Mouse (Mus musculus) intestine, postnatal 0 days (tissue): Measurements from ENCODE around the gene Fancc. TPM values are rescaled to one million over a fixed set of nuclear protein-coding genes. Genes with fewer than 3 reads are reported as not detected.

ENCODE experiments used
- ATAC-seq: fragments of 200-750 bp; cut with Nextera tagmentation; 2 replicates; pipeline ENCODE4 v1.8.0; 2017; ENCODE audit warnings: mild to moderate bottlenecking, moderate TSS enrichment, moderate library complexity
- H3K27ac ChIP-seq: fragments of 300-500 bp; sonication (generic); 2 replicates; pipeline ENCODE4 v1.5.1; 2014; ENCODE audit warnings: mild to moderate bottlenecking, low read depth, low read length, moderate library complexity
- H3K27me3 ChIP-seq: fragments of 300-500 bp; sonication (generic); replicated peaks from 2 replicates; pipeline ENCODE4 v1.6.1; 2014; ENCODE audit warnings: low read length, mixed read lengths; ENCODE audit not compliant: control insufficient read depth, insufficient read depth
- H3K36me3 ChIP-seq: fragments of 300-500 bp; sonication (generic); 2 replicates; pipeline ENCODE4 v1.6.1; 2014; ENCODE audit warnings: mild to moderate bottlenecking, moderate library complexity; ENCODE audit not compliant: control insufficient read depth, insufficient read depth
- H3K4me1 ChIP-seq: fragments of 300-500 bp; sonication (generic); replicated peaks from 2 replicates; pipeline ENCODE4 v1.6.1; 2014; ENCODE audit warnings: antibody characterized with exemption, low read length, mixed read lengths; ENCODE audit not compliant: control insufficient read depth, insufficient read depth
- H3K4me2 ChIP-seq: fragments of 300-500 bp; sonication (generic); replicated peaks from 2 replicates; pipeline ENCODE4 v1.6.1; 2014; ENCODE audit warnings: low read depth, mild to moderate bottlenecking, moderate library complexity
- H3K4me3 ChIP-seq: fragments of 300-500 bp; sonication (generic); 2 replicates; pipeline ENCODE4 v1.5.1; 2014; ENCODE audit warnings: low read depth, low read length
- H3K9ac ChIP-seq: fragments of 300-500 bp; sonication (generic); 2 replicates; pipeline ENCODE4 v1.6.1; 2014; ENCODE audit warnings: mild to moderate bottlenecking, low read depth, low read length
- H3K9me3 ChIP-seq: fragments of 300-500 bp; sonication (generic); 2 replicates; pipeline ENCODE4 v1.6.1; 2016; ENCODE audit warnings: mixed run types; ENCODE audit not compliant: control insufficient read depth
- CTCF ChIP-seq: sonication (generic); IDR thresholded peaks from 2 replicates; pipeline ENCODE4 v1.5.1; 2016; ENCODE audit warnings: low read depth, mild to moderate bottlenecking, control low read depth, antibody characterized with exemption, moderate library complexity
- WGBS: fragments of 180-500 bp; shearing (Covaris S2); extraction: QIAGEN DNeasy Blood & Tissue Kit; methylation state at CpG from one replicate; pipeline ENCODE4 v1.1.7; 2014; 5-methylcytosine and 5-hydroxymethylcytosine counted together
- polyA plus RNA-seq: library from polyadenylated mRNA; unstranded; fragments of >200 nt; fragmentation: Nextera tagmentation; extraction: Ambion mirVana; gene quantifications from 2 replicates; pipeline ENCODE4 v1.2.1, GENCODE M21; 2015

Gene Fancc
- polyA plus RNA-seq, 1 experiment from 2014 or later: 5.1 TPM

DNA sequence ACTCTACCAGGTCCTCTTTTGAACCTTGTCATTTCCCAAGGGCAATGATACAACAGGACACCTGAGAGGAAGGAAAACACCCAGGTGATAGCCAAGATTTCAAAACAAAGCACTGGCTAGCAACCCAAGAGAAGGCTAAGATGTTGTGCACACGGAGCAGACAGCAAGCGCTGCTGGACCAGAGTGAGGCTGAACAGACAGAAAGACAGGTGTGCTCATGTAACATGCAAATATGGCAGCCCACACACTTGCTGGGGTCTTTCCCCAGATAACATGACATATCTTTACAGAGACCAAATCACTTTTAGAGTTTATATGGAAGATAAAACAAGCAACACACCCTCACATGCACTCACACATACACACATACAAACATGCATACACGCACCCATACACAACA, 152.6 kb downstream of the Fancc start:
- Histone ChIP-seq H3K4me2 (no peak overlapping the region), H3K27ac (no peak overlapping the region), H3K36me3 (no peaks in the 10 kb centered on the region; the same call in 1 of the 2 replicates), H3K4me3 (no peak overlapping the region), H3K9me3 (no peaks in the 10 kb centered on the region), H3K27me3 (no peaks in the 10 kb centered on the region), H3K9ac (no peak overlapping the region), H3K4me1 (no peaks in the 10 kb centered on the region)
- 96% methylated on average over 3 of the region's 3 CpGs for WGBS
- ATAC-seq: no peak
- TF ChIP-seq CTCF: no peak

DNA sequence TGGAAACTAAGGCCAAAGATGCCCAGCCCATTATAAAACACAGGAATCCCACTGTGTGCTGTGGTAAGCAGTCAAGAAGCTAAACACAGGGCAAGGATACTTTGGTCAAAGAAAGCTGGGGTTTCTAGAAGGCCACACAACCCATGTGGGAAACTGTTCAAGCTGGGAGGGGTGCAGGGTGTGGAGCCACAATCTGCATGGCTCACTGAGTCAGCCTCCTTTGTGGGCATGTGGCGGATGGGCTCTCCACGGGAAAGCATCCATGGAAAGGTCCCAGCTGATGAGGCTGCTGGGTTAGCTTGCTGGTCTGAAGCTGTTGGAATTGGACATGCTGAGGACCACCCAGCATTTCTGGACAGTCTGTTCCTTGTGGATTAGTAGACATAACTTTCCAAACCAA, 154.3 kb downstream of the Fancc start:
- no peak for TF ChIP-seq CTCF
- Histone ChIP-seq H3K27ac (no peak overlapping the region), H3K9ac (no peak overlapping the region), H3K9me3 (no peaks in the 10 kb centered on the region), H3K36me3 (no peaks in the 10 kb centered on the region; the same call in 1 of the 2 replicates), H3K4me3 (no peak overlapping the region), H3K4me2 (no peak overlapping the region), H3K4me1 (no peaks in the 10 kb centered on the region), H3K27me3 (no peaks in the 10 kb centered on the region)
- 85% methylated on average over 2 of the region's 2 CpGs for WGBS
- ATAC-seq: no peak

GRCm38 (mm10) chr13:63339946-63340345, 157.1 kb downstream of the Fancc start:
- TF ChIP-seq CTCF: no peak
- H3K27me3 ChIP-seq: no peaks in the 10 kb centered on the region
- no peak overlapping the region for H3K4me2 ChIP-seq
- H3K4me3 ChIP-seq: no peak overlapping the region
- no peak overlapping the region for H3K27ac ChIP-seq
- H3K9me3 ChIP-seq: no peaks in the 10 kb centered on the region
- no peak overlapping the region for H3K9ac ChIP-seq
- WGBS: 91% methylated on average over 4 of the region's 4 CpGs
- H3K4me1 ChIP-seq: no peaks in the 10 kb centered on the region
- ATAC-seq: no peak
- no peaks in the 10 kb centered on the region; the same call in 1 of the 2 replicates for H3K36me3 ChIP-seq

- Histone ChIP-seq H3K9me3 (no peaks in the 10 kb centered on the region), H3K27ac (no peak overlapping the region), H3K4me1 (no peaks in the 10 kb centered on the region), H3K27me3 (no peaks in the 10 kb centered on the region), H3K4me2 (no peak overlapping the region), H3K36me3 (no peaks in the 10 kb centered on the region), H3K9ac (no peak overlapping the region), H3K4me3 (no peak overlapping the region)
- no peak for TF ChIP-seq CTCF
- ATAC-seq: no peak
- 60% methylated on average over 8 of the region's 8 CpGs for WGBS
Observed at GRCm38 (mm10) chr13:63337239-63337960, 159.7 kb downstream of the Fancc start.

- Histone ChIP-seq H3K4me2 (no peak overlapping the region), H3K27me3 (no peaks in the 10 kb centered on the region), H3K36me3 (no peaks in the 10 kb centered on the region), H3K9me3 (no peaks in the 10 kb centered on the region), H3K9ac (no peak overlapping the region), H3K4me1 (no peaks in the 10 kb centered on the region), H3K4me3 (no peak overlapping the region), H3K27ac (no peak overlapping the region)
- no peak for ATAC-seq
- TF ChIP-seq CTCF: no peak
- 75% methylated on average over 7 of the region's 7 CpGs for WGBS
Observed at GRCm38 (mm10) chr13:63336335-63336734, 160.7 kb downstream of the Fancc start.

DNA sequence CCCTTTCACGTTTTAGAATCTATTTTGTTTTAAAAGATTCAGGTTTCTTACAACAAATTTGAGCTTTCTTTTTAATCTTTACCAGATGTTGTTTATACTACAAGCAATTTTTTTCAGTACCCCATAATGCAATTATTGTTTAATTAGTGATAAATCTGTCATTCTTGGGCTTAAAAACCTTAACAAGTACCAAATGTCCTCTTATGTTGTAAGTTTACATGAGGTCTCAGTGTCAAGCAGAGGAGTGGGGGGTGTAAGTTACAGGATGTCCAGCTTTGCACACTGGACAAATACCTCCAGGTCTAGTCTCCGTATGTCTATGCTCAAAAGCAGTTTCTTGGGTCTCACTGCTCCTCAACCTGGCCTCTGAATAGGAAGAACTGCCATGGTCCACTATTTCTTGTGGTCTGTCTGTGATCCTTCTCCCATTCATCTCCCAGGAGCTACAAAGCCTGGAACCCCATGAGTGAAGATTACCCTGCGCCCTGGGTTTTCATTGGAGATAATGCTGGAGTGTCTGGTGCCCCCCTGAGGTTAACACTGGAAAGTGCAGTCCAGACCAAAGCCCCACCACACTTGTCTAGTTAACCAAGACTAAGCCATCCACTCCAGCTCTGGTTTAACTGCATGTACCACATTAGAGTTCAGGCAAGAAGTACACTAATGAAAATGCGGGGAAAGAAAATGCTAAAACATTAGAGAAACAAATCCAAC, 161.5 kb downstream of the Fancc start:
- Histone ChIP-seq H3K27me3 (no peaks in the 10 kb centered on the region), H3K36me3 (no peaks in the 10 kb centered on the region), H3K4me1 (no peaks in the 10 kb centered on the region), H3K4me3 (no peak overlapping the region), H3K4me2 (no peak overlapping the region), H3K27ac (no peak overlapping the region), H3K9me3 (no peaks in the 10 kb centered on the region), H3K9ac (no peak overlapping the region)
- peak; percentile 82 for TF ChIP-seq CTCF
- ATAC-seq: no peak
- WGBS: 71% methylated on average over 4 of the region's 4 CpGs
